Mouse (Mus musculus) hindbrain, embryonic 14.5 days (tissue): ENCODE data around the gene Pkd1l3. TPM values are rescaled to one million over a fixed set of nuclear protein-coding genes. Genes with fewer than 3 reads are reported as not detected.

ENCODE experiments used
- ATAC-seq: fragments of 200-750 bp; cut with Nextera tagmentation; 2 replicates; pipeline ENCODE4 v1.8.0; 2017; ENCODE audit warnings: moderate number of reproducible peaks, mild to moderate bottlenecking, moderate TSS enrichment, moderate library complexity; ENCODE audit not compliant: low FRiP score
- DNase-seq: peaks from one replicate; pipeline ENCODE4 v3.0.0-alpha.2; 2015; ENCODE audit warnings: low spot score
- H3K27ac ChIP-seq: fragments of 300-500 bp; sonication (generic); 2 replicates; pipeline ENCODE4 v1.5.1; 2014; ENCODE audit warnings: mild to moderate bottlenecking, moderate library complexity
- H3K27me3 ChIP-seq: fragments of 300-500 bp; sonication (generic); 2 replicates; pipeline ENCODE4 v1.6.1; 2014; ENCODE audit warnings: mild to moderate bottlenecking, low read length, mixed read lengths; ENCODE audit not compliant: control insufficient read depth, insufficient read depth
- H3K36me3 ChIP-seq: fragments of 300-500 bp; sonication (generic); replicated peaks from 2 replicates; pipeline ENCODE4 v1.6.1; 2014; ENCODE audit not compliant: control insufficient read depth, insufficient read depth
- H3K4me1 ChIP-seq: fragments of 300-500 bp; sonication (generic); replicated peaks from 2 replicates; pipeline ENCODE4 v1.6.1; 2014; ENCODE audit warnings: antibody characterized with exemption, low read length, mixed read lengths; ENCODE audit not compliant: control insufficient read depth, insufficient read depth
- H3K4me2 ChIP-seq: fragments of 300-500 bp; sonication (generic); replicated peaks from 2 replicates; pipeline ENCODE4 v1.6.1; 2014; ENCODE audit warnings: mild to moderate bottlenecking, moderate library complexity
- H3K4me3 ChIP-seq: fragments of 300-500 bp; sonication (generic); replicated peaks from 2 replicates; pipeline ENCODE4 v1.5.1; 2014; ENCODE audit warnings: mild to moderate bottlenecking, low read length
- H3K9ac ChIP-seq: fragments of 300-500 bp; sonication (generic); 2 replicates; pipeline ENCODE4 v1.6.1; 2014
- H3K9me3 ChIP-seq: fragments of 300-500 bp; sonication (generic); 2 replicates; pipeline ENCODE4 v1.6.1; 2016; ENCODE audit warnings: low read length; ENCODE audit not compliant: control insufficient read depth
- WGBS: fragments of 180-500 bp; shearing (Covaris S2); extraction: QIAGEN DNeasy Blood & Tissue Kit; methylation state at CpG from one replicate; pipeline ENCODE4 v1.1.7; 2014; 5-methylcytosine and 5-hydroxymethylcytosine counted together
- polyA plus RNA-seq: library from polyadenylated mRNA; unstranded; fragments of >200 nt; fragmentation: Nextera tagmentation; extraction: Ambion mirVana; gene quantifications from 2 replicates; pipeline ENCODE4 v1.2.1, GENCODE M21; 2014

Gene Pkd1l3
- polyA plus RNA-seq = 0.13 and 0.23 TPM in 2 replicates

GRCm38 (mm10) chr8:109614243-109615210 lies at the start of gene Pkd1l3:
TSS of gene Pkd1l3 (plus strand) at chr8:109614517.
- Histone ChIP-seq H3K9me3 (0 out of 2 replicates have a peak, but pooled peaks cover 2% of the 10 kb centered on the region), H3K4me1 (no peaks in the 10 kb centered on the region), H3K36me3 (no peaks in the 10 kb centered on the region), H3K4me3 (no peak within 1 kb of the TSS), H3K27me3 (no peaks in the 10 kb centered on the region), H3K4me2 (0 out of 2 replicates have a peak within 1 kb of the TSS, but pooled peaks have one; percentile 10), H3K9ac (no peak within 1 kb of the TSS), H3K27ac (no peak within 1 kb of the TSS)
- WGBS = 60% methylated on average over 27 of the region's 27 CpGs
- ATAC-seq = no peak
- DNase-seq = no peak

GRCm38 (mm10) chr8:109564766-109565165 lies 49.6 kb upstream of the Pkd1l3 start:
- Histone ChIP-seq H3K9ac (peak overlapping the region; percentile 76), H3K27me3 (no peaks in the 10 kb centered on the region), H3K4me1 (peaks cover 13% of the 10 kb centered on the region), H3K9me3 (no peaks in the 10 kb centered on the region), H3K36me3 (peaks cover 33% of the 10 kb centered on the region), H3K27ac (no peak overlapping the region), H3K4me2 (peak overlapping the region; percentile 80), H3K4me3 (peak overlapping the region; percentile 66)
- 5% methylated on average over 10 of the region's 10 CpGs for WGBS
- ATAC-seq = no peak
- DNase-seq = no peak

GRCm38 (mm10) chr8:109565498-109566333 lies 48.6 kb upstream of the Pkd1l3 start, which contains the start of the genes Dhx38 and Txnl4b:
TSS of gene Dhx38 (minus strand) at chr8:109565861.
TSS of gene Txnl4b (plus strand) at chr8:109565892.
- peak; percentile 99 for ATAC-seq
- Histone ChIP-seq H3K9ac (peak within 1 kb of the TSS; percentile 76), H3K9me3 (no peaks in the 10 kb centered on the region), H3K27ac (peak within 1 kb of the TSS; percentile 83), H3K27me3 (no peaks in the 10 kb centered on the region), H3K4me3 (peak within 1 kb of the TSS; percentile 66), H3K4me1 (peaks cover 13% of the 10 kb centered on the region), H3K4me2 (peak within 1 kb of the TSS; percentile 80), H3K36me3 (peaks cover 28% of the 10 kb centered on the region)
- under 1% methylated on average over 52 of the region's 52 CpGs for WGBS
- DNase-seq = peak; percentile 99

GRCm38 (mm10) chr8:109571139-109571538 lies 43.2 kb upstream of the Pkd1l3 start:
- DNase-seq (no peak), ATAC-seq (no peak)
- H3K4me2 ChIP-seq = no peak overlapping the region
- H3K9me3 ChIP-seq = no peaks in the 10 kb centered on the region
- no peak overlapping the region for H3K27ac ChIP-seq
- 93% methylated on average over 12 of the region's 12 CpGs for WGBS
- H3K9ac ChIP-seq = no peak overlapping the region
- H3K4me1 ChIP-seq = peaks cover 5% of the 10 kb centered on the region; the same call in 1 of the 2 replicates
- peaks cover 9% of the 10 kb centered on the region; the same call in 1 of the 2 replicates for H3K36me3 ChIP-seq
- H3K4me3 ChIP-seq = no peak overlapping the region
- H3K27me3 ChIP-seq = no peaks in the 10 kb centered on the region

GRCm38 (mm10) chr8:109576311-109576710 lies 38.0 kb upstream of the Pkd1l3 start:
- WGBS = 77% methylated on average over 4 of the region's 4 CpGs

GRCm38 (mm10) chr8:109578900-109579301 lies 35.4 kb upstream of the Pkd1l3 start, which contains the start of gene Hp:
TSS of gene Hp (minus strand) at chr8:109579172.
- H3K36me3 ChIP-seq = no peaks in the 10 kb centered on the region
- H3K9me3 ChIP-seq = no peaks in the 10 kb centered on the region
- no peak for ATAC-seq
- 75% methylated on average over 8 of the region's 8 CpGs for WGBS
- H3K27me3 ChIP-seq = no peaks in the 10 kb centered on the region
- no peak for DNase-seq
- H3K4me3 ChIP-seq = no peak within 1 kb of the TSS
- no peaks in the 10 kb centered on the region for H3K4me1 ChIP-seq
- H3K9ac ChIP-seq = no peak within 1 kb of the TSS
- H3K27ac ChIP-seq = no peak within 1 kb of the TSS
- H3K4me2 ChIP-seq = no peak within 1 kb of the TSS

More at GRCm38 (mm10) chr8:109576311-109576710, 38.0 kb upstream of the Pkd1l3 start:
- Histone ChIP-seq H3K4me1 (no peaks in the 10 kb centered on the region), H3K27ac (no peak overlapping the region), H3K36me3 (no peaks in the 10 kb centered on the region), H3K4me3 (no peak overlapping the region), H3K4me2 (no peak overlapping the region), H3K27me3 (no peaks in the 10 kb centered on the region), H3K9me3 (no peaks in the 10 kb centered on the region), H3K9ac (no peak overlapping the region)
- DNase-seq (no peak), ATAC-seq (no peak)

- DNase-seq = no peak
- WGBS = 90% methylated on average over 4 of the region's 4 CpGs
- H3K36me3 ChIP-seq = no peaks in the 10 kb centered on the region
Observed at GRCm38 (mm10) chr8:109584293-109584692, 30.0 kb upstream of the Pkd1l3 start.

GRCm38 (mm10) chr8:109584830-109585229 lies 29.5 kb upstream of the Pkd1l3 start:
- no peaks in the 10 kb centered on the region for H3K27me3 ChIP-seq
- H3K9ac ChIP-seq = no peak overlapping the region
- no peak overlapping the region for H3K4me2 ChIP-seq
- H3K27ac ChIP-seq = no peak overlapping the region
- ATAC-seq (no peak), DNase-seq (no peak)
- no peaks in the 10 kb centered on the region for H3K36me3 ChIP-seq
- 91% methylated on average over 3 of the region's 3 CpGs for WGBS
- H3K9me3 ChIP-seq = no peaks in the 10 kb centered on the region
- H3K4me1 ChIP-seq = no peaks in the 10 kb centered on the region
- H3K4me3 ChIP-seq = no peak overlapping the region

More at GRCm38 (mm10) chr8:109584293-109584692, 30.0 kb upstream of the Pkd1l3 start:
- Histone ChIP-seq H3K9ac (no peak overlapping the region), H3K27ac (no peak overlapping the region), H3K9me3 (no peaks in the 10 kb centered on the region), H3K27me3 (no peaks in the 10 kb centered on the region), H3K4me3 (no peak overlapping the region), H3K4me2 (no peak overlapping the region), H3K4me1 (no peaks in the 10 kb centered on the region)
- no peak for ATAC-seq

- H3K27ac ChIP-seq = no peak overlapping the region
- no peak overlapping the region for H3K4me2 ChIP-seq
- no peak for DNase-seq
- no peaks in the 10 kb centered on the region for H3K4me1 ChIP-seq
- H3K36me3 ChIP-seq = no peaks in the 10 kb centered on the region
- no peaks in the 10 kb centered on the region for H3K9me3 ChIP-seq
- ATAC-seq = no peak
- H3K27me3 ChIP-seq = no peaks in the 10 kb centered on the region
- H3K9ac ChIP-seq = no peak overlapping the region
- H3K4me3 ChIP-seq = no peak overlapping the region
Observed at GRCm38 (mm10) chr8:109585652-109586051, 28.7 kb upstream of the Pkd1l3 start.
